Mouse (Mus musculus): ENCODE results near the gene Zfp688.
"Not testable (repeated sequence)": the region's sequence is repeated elsewhere in the genome, so short reads cannot be mapped to it uniquely, and the experiment has no call there.

The Zfp688 gene

DNA sequence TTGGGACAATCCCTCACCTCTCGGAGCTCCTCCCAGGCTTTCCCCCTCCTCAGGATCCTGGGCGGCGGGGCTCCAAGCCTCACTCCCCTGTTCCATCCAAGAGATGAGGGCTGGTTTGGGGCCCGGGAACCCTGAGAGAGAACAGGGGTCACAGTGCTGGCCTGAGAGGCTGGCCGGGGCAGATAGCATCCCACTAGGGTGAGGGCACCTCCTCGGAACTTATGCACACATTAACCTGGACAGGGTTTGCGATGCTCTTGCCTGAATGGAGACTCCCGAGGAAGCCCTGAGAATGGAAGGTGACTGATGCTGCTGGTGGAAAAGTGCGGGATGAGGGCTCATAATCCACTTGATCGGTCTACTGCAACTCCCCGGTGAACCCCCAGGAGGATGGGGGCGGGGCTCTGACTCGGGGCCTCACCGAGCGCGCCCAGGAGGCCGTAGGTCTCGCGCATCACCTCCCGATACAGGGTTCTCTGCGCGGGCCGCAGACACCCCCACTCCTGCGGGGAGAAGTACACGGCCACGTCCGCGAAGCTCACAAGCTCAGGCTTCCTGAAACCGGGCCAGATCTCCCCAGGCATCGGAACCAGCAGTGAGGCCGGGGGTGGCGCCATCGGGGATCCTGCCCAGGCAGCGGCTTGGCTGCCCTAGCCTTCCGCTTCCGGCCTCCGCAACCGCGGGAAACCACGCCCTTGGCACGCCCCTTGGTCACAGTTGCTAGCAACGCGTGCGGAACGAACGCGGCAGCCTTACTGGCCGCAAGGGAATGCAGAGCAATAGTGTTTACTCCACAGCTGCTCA, at the start of gene Zfp688:
Gene Zfp688 (minus strand): TSS at position 681 of the 804 bp plus-strand sequence.
- DNase-seq (ENCODE audit: inconsistent ontology term), result peak; percentile 94

DNA sequence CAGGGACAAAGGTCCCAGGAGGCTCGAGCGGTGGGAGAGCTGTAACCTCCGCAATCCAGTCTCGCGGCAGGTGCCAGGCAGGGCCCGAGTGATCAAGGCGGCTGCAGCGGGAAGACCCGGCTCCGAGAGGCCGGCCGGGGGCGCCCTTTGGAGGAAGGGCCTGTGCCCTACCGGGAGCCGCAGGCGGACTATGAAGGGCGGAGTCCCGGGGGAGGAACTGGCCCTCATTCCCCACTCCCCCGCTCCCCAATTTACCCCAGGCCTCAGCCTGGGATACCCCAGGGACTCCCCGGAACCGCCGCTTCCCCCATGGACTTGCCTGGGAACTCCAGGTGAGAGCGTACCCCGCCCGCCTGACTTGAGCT, 49.8 kb upstream of the Zfp688 start:
- no peak for DNase-seq (ENCODE audit: inconsistent ontology term)

DNA sequence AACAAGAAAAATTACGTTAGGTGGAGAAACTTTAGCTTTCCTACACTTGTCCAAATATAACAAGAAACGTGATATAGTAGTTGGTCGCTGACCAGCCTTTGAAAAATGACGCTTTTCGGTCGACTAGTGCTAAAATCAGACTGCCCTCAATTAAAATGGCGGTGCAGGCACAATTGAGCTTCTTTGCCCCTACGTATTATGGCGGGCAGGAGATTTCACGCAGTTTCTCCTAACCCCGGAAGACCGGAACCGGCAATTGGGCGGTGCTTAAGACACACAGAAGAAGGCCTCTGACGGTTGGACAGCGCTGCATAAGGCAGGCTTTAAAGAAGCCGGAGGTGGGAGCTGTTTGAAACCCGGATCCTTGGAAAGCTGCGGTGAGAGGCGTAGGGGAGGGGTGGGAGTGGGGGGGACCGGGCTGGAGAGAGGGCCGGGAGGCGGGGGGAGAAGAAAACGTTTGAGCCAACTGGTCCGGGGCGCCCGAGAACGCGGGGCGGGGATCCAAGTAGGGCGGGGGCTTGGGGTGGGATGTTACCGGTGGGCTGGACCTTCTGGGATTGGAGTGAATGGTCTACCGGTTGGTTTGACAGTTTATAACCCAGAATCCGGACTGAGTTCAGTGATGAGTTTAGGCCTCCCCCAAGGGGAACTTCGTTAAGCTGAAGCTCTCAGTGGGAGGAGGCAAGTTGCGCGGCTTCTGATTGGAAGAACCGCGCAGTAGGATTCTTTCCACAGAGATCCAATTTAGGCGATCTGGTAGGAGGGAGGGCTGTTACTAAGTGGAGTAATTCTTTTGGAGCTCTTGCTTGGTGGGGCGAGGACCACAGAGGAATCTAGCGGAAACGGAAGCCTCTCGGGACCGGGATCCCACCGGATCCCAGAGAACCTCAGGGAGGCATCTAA, 49.1 kb upstream of the Zfp688 start:
- peak; percentile 98 for DNase-seq (ENCODE audit: inconsistent ontology term)

DNA sequence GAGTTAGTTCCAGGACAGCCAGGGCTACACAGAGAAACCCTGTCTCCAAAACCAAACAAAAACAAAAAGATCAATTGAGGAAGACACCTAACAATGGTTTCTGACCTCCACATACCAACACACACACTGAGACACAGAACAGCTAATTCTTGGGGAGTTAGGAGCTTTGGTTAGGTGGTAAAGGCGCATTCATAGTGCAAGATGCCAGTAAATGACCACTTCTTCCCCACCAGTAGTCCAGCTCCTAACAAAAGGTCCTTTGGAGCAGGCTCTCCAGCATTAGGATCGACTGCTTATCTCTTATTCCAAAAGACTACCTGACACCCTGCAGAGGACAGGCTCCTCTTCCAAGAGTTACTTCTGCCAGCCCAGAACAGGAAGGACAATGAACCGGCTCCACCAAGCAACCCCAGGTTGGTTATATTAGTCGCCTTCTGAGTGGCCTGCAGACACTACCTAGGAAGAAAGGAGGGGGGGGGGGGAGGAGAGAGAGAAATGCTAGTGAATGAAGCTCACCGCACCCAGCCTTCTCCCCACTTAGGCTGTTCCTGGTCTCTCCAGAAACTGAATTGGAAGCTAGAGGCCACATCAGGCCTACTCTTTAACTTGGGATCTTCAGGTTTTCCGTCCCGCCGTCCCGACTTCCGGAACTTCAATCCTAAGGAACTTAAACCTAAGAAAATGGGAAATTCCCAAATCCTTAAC, 48.3 kb upstream of the Zfp688 start:
- no peak for DNase-seq (ENCODE audit: inconsistent ontology term)

DNA sequence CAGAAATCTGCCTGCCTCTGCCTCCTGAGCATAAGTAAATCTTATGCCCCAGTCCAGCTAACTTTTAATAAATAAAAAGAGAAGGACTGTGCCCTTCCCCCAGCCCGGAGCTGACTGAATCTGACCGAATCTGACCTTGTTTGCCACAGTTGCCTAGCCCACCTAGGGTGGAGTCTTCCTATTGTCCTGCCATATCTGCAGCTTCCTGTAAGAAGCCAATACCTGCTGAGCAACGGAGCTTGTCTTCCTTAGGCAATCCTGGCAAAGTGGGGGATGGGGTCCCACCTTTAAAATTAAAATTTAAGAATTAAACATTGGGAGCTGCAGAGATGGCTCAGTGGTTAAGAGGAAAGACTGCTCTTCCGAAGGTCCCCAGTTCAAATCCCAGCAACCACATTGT, 44.7 kb upstream of the Zfp688 start:
- DNase-seq (ENCODE audit: inconsistent ontology term), result no peak

DNA sequence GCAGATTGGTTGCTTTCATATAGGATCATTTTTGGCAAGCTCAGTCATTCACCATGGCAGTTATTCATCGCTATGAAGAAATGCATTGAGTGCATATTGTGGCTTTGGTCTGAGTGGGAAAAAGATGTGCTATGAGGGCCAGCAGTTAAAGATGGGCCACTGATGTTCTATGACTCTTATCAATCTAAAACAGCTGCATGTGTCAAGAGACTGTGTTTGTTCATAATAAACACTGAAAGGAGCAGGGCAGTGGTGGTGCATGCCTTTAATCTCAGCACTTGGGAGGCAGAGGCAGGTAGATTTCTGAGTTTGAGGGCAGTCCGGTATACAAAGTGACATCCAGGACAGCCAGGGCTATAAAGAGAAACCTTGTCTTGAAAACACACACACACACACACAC, 43.8 kb upstream of the Zfp688 start:
- DNase-seq (ENCODE audit: inconsistent ontology term), result not testable (repeated sequence)

DNA sequence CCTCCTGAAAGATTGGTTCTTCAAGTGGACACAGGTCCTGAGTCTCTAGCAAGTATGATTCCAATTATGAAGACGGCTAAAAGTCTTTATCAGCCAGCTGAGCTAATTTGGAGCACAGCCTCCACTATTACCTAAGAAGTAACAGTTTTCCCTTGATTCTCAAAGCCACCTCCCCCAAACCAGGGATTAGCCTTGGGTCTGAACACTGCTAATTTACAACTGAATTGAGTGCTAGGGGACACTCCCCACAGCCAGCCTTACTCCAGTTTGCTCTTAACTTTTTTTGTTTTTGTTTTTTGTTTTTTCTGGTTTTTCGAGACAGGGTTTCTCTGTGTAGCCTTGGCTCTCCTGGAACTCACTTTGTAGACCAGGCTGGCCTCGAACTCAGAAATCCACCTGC, 43.3 kb upstream of the Zfp688 start:
- no peak for DNase-seq (ENCODE audit: inconsistent ontology term)

DNA sequence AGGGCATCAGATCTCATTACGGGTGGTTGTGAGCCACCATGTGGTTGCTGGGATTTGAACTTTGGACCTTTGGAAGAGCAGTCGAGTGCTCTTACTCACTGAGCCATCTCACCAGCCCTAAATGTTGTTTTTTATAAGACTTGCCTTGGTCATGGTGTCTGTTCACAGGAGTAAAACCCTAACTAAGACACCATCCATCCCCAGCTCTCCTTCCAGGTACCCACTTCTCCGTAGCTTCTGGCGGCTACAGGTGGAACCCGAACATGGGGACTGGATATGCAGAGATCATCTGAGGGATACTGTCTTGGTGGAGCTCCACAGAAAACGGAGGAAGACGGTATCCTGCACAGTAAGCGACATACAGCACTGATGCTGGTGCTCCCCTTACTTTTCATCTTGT, 37.4 kb upstream of the Zfp688 start, which contains the start of gene Prr14:
Gene Prr14 (plus strand): TSS at position 301 of the 400 bp plus-strand sequence.
- not testable (repeated sequence) for DNase-seq (ENCODE audit: inconsistent ontology term)

DNA sequence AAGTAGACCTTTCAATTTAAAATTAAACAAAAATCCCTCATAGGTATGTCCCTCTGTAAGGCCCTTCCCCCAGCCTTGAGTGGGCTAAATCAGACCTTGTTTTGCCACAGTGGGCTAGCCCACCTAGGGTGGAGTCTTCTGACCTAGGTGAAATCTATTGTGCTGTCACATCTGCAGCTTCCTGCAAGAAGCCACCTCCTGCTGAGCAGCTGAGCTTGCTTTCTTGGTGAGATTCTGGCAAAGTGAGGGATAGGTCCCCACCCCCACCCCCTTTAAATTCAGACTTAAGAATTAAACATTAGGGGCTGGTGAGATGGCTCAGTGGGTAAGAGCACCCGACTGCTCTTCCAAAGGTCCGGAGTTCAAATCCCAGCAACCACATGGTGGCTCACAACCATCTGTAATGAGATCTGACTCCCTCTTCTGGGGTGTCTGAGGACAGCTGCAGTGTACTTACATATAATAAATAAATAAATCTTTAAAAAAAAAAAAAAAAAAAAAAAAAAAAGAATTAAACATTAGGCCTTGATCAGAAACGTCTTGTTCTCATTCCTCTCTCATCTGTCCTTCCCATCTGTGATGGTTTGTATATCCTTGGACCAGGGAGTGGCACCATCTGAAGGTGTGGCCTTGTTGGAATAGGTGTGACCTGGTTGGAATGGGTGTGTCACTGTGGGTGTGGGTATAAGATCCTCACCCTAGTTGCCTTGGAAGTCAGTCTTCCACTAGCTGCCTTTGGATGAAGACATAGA, 36.7 kb upstream of the Zfp688 start:
- not testable (repeated sequence) for DNase-seq (ENCODE audit: inconsistent ontology term)

DNA sequence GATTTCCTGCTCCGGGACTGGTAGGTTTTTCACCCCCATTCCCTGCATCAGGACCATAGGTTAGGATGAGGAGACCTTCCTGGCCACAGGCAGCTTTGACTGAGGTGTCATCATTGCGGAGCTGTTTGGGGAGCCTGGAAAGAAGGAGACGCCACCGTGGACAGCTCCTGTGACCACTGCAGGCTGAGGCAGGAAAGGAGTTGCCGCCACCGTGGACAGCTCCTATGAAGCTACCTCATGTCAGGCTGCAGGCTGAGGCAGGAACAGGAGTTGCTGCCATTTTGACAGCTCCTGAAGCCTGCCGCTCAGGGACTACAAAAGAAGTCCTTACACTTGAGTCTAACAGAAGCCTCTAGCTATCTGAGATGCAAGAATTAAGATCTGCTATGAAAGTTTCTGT, 33.0 kb upstream of the Zfp688 start:
- no peak for DNase-seq (ENCODE audit: inconsistent ontology term)

DNA sequence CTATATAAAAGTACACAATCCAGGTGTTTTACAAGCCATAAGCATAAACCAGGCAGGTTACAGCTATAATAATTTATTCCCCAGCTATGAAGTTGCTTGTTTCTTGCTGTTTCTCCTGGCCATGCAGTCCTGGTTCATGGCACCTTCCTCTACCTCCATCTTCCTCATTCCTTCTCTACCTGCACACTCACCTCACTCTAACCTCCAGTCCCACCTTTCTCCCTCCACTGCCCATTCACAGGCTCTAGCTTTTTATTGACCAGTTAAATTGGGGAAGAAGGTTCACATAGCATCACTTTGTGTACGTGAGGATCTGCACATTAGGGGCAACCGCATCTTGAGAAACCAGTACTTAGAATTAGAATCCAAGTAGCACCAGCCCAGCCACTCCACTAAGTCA, 31.2 kb upstream of the Zfp688 start:
- DNase-seq (ENCODE audit: inconsistent ontology term), result no peak

DNA sequence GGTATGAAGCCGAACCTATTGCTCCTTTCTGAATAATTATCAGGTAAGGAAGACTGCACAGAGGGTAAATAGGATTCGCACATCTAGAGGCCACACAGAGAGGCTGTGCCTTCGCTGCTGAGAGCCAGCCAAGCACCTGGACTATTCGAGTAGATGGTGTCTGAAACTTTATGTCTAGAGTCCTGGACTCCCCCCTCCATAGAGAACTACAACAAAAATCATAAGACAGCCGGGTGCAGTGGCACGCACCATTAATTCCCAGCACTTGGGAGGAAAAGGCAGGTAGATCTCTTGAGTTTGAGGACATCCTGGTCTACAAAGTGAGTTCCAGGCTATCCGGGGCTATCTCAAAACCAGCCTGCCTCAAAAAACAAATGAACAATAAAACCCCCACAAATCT, 28.1 kb upstream of the Zfp688 start:
- no peak for DNase-seq (ENCODE audit: inconsistent ontology term)

DNA sequence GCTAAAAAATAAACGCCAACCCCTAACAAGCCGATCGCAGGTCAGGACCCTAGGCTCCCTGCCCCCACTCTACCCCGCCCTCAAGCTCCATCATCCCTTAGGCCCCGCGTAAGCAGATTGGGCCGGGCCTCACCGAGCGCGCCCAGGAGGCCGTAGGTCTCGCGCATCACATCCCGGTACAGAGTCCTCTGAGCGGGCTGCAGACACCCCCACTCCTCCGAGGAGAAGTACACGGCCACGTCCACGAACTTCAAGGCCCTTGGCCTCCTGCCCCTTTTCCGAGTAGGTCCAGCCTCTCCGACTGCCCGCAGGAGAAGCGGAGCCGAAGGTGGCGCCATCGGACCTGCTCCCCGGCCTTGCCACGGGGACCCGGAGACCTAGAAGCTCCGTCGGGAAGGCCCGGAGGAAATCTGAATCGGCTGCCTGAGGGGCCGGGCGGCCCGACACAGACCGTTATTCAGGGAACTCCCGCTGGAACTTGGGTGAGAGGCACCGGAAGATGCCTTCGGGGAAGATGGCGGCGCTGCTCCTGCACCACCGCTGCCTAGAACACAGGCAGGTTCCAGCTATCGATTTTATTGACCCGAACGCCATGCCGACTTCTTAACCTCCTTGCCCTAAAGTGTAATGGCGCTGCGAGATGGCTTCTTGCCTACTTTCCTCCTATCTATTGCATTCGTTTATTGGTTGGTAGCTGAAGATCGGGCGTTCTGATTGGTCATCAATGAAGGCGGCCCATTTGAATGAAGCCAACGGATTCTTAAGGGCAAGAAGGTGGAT, 26.8 kb upstream of the Zfp688 start, which contains the start of gene Zfp689:
Gene Zfp689 (minus strand): TSS at position 638 of the 780 bp plus-strand sequence.
- peak; percentile 91 for DNase-seq (ENCODE audit: inconsistent ontology term)

DNA sequence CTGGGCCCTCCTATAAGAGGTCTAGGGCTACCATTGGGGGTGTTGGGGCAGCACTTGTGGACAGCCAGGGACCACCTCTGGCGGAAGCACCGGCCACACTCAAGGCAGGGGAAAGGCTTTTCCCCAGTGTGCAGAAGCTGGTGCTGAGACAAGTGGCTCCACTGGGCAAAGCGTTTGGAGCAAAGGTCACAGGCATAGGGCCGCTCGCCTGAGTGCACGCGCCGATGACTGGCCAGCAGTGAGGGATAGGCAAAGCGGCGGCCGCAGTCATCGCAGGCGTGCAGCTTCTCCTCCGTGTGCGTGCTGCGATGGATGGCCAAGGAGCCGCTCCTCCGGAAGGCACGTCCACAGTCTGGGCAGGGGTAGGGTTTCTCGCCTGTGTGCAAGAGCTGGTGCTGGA, 22.1 kb upstream of the Zfp688 start:
- no peak for DNase-seq (ENCODE audit: inconsistent ontology term)

DNA sequence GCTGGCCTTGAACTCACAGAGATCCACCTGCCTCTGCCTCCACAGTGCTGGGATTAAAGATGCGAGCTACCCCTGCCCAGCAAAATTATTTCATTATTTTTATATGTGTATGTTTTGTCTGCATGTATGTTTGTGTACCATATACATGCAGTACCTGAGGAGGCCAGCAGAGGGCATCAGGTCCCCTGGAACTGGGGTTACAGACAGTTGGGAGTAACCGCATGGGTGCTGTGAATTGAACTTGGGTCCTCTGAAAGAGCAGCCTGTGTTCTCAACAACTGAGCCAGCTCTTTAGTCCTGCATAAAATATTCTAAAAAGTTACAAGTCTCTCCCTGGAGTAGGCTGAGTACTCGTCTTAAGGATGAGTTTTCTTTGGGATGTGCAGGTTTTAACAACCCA, 15.9 kb upstream of the Zfp688 start:
- DNase-seq (ENCODE audit: inconsistent ontology term), result no peak

DNA sequence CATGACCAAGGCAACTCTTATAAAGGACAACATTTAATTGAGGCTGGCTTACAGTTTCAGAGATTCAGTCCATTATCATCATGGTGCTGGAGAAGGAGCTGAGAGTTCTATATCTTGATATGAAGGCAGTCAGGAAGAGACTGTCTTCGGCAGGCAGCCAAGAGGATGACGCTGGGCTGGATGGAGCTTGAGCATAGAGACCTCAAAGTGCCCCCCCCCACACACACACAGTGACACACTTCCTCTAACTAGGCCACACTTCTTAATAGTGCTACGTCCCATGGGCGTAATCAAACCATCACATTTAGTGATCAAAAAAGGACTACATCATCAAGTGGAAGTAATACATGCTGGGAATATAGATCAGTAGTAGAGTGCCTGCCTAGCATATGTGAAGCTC, 13.3 kb upstream of the Zfp688 start:
- no peak for DNase-seq (ENCODE audit: inconsistent ontology term)

DNA sequence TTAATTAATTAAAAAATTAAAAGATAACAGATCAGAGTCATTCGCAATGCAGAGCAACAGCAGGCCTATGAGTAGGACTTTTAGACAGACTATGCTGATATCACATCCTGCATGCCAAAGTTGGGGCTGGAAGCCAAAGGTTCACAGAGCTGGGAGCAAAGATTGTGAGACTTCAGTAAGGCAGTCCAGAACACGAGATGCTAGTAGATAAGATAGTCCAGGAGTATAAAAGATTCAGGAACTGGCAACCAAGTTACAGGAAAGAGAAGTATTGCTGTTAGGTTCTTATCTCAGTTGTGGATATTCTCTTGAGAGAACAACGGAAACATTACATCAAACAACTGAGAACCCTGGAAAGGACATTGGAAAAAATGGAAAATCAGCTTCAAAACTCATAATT, 4.5 kb upstream of the Zfp688 start:
- DNase-seq (ENCODE audit: inconsistent ontology term), result no peak

DNA sequence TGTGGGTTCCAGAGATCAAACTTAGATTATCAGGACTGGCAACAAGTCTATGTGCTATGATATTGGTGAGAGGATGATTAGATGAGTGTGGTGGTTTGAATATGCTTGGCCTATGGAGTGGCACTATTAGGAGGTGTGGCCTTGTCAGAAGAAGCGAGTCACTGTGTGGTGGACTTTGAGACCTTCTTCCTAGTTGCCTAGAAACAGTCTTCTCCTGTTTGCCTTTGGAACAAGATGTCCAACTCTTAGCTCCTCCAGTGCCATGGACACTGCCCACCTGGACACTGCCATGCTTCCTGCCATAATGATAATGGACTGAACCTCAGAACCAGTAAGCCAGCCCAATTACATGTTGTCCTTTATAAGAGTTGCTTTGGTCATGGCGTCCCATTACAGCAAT, 4.0 kb upstream of the Zfp688 start:
- no peak for DNase-seq (ENCODE audit: inconsistent ontology term)

DNA sequence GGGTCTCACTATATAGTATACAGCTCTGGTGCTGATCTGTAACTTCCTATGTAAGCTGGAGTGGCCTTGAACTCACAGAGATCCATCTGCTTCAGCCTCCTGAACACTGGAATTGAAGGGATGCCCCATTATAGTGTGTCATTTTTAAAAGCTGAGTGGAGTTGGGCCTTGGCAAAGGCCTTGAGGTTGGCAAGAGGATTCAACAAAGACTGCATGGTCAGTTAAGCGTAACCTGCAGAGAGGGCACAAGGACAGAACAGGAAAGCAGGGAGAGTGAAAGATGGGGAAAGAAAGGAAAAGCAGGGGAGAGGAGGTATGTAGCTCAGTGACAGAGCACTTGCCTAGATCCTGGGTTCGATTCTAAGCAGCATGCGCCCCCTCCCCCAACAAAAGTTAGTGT, 3.4 kb upstream of the Zfp688 start:
- no peak for DNase-seq (ENCODE audit: inconsistent ontology term)

DNA sequence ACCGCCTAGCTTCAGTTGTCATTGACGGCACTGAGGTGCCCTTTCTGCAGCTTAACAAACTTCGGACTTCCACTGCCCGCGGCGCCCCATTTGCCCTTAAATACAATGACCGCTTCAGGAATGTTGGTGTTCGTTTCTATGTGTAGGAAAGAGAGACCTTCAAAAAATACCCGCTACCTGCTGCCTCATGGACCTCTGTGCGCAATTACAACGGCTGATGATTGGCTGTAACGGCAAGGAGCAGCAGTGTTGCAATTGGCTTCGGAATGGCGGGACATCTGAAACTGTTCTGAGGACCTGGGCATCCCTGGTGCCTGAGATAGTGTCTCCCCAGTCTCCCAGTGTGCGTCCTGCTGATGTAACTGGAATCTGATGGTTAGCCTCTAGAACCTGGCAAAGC, 379 bp upstream of the Zfp688 start:
- DNase-seq (ENCODE audit: inconsistent ontology term), result no peak

DNA sequence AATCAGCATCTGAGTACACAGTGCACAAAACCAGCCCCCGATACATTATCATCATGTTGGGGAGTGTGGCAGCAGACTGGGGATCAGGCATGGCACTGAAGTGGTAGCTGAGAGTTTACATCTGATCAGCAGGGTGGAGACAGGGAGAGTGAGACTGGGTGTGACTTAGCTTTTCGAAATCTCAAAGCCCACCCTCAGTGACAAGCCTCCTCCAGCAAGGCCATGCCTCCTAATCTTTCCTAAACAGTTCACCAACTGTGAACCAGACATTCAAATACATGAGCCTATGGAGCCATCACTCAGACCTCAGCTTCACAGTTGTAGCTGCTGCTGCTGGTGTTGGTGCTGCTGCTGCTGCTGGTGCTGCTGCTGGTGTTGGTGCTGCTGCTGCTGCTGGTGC, 10.4 kb downstream of the Zfp688 start:
- DNase-seq (ENCODE audit: inconsistent ontology term), result no peak
